Mouse (Mus musculus): ENCODE measurements around the gene 4921504E06Rik. TPM values are rescaled to one million over a fixed set of nuclear protein-coding genes. Genes with fewer than 3 reads are reported as not detected.

The 4921504E06Rik gene
- total and polyA plus RNA-seq, 3 experiments, result not detected

DNA sequence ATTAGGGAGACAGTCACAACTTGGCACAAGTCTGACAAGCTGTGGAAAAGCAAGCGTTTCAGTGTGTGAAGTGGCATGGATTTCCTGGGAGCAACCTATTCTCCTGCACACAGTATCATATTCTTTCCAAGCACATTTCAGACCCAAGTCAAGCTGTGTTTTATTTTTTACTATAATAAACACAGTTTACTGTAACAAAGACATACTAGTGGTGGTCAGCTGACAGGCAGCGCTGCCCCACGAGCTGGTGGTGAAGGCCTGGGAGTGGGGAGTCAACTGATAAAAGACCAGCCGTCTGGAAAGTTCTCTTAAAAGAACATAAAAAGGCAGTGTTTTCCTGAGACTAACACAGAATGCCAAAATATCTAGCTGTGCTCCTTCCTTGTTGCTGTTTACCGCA, 42.7 kb downstream of the 4921504E06Rik start (continued):
- no peak for TF ChIP-seq ZKSCAN1 (IDR thresholded peaks at IDR 0.05; ENCODE audit: low read depth, low read length)
- no peak for TF ChIP-seq SMC3 (IDR thresholded peaks at IDR 0.05; ENCODE audit: low read depth, low read length)
- no peak for TF ChIP-seq KAT2A (conservative IDR thresholded peaks at IDR 0.05; ENCODE audit: low read depth, low read length)

DNA sequence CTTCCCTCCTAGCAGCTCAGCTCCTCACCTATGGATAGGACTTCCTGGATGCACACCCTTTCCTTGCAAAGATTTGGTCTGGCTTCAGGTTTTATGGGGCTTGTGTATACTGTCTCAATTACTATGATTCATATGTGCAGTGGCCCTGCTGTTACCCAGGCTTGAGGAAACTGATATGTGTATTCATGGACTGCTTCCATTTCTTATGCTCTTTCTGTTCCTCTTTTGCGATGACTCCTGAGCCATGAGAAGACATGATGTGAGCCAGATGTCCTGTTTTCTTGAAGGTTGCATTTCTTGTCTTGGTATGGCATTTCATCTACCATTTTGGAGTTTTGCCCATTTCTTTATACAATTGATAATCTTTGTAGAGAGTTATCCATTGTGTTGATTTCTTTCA, 48.0 kb downstream of the 4921504E06Rik start:
- H3K9ac ChIP-seq (ENCODE audit: control insufficient read depth, low read depth, low read length, poor library complexity, severe bottlenecking), result no peak overlapping the region

DNA sequence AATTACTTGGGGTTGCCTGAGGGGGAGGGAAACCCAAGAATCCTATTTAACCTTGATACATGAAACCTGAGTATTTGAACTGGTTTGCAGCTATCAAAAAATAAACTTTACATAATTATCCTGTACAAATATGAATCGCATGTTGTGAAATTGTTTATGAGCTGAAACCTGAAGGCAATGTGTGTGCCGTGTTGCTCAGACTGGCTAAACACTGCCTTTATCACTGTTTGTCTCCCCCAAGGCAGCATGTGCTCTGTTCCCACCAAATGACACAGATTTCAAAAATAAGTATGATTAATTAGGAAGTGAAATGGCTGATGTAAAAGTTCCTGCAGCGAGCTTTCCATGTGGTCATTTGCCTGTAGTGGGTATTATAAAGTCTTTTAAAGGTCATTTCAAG, 63.5 kb downstream of the 4921504E06Rik start:
- Histone ChIP-seq H3K36me3 (ENCODE audit: control insufficient read depth in 1 of 2, insufficient read depth in 2 of 2, low read length in 2 of 2) (no peaks in the 10 kb centered on the region), H3K9me3 (replicated peaks; ENCODE audit: insufficient read depth, low read length) (no peaks in the 10 kb centered on the region), H3K9ac (ENCODE audit: control insufficient read depth, low read depth, low read length, poor library complexity, severe bottlenecking) (no peak overlapping the region), H3K27me3 (ENCODE audit: control insufficient read depth in 1 of 2, insufficient read depth in 2 of 2, low read length in 2 of 2) (peaks cover 0 to 2% of the 10 kb centered on the region in 2 experiments; a peak in 1 of 4 replicates), H3K27ac (ENCODE audit: control insufficient read depth, low read depth, low read length) (no peak overlapping the region), H3K4me3 (ENCODE audit: control insufficient read depth in 1 of 2, insufficient read depth in 1 of 2, low read depth in 2 of 2, low read length in 2 of 2) (no peak overlapping the region), H3K4me1 (ENCODE audit: control insufficient read depth in 1 of 2, insufficient read depth in 2 of 2, low read length in 2 of 2) (no peaks in the 10 kb centered on the region), H3K79me2 (ENCODE audit: control insufficient read depth, insufficient read depth, low read length, poor library complexity) (no peaks in the 10 kb centered on the region)
- TF ChIP-seq EP300 (IDR thresholded peaks at IDR 0.05; ENCODE audit: low read depth in 1 of 2, low read length in 2 of 2) (no peak), TAL1 (IDR thresholded peaks at IDR 0.05; ENCODE audit: low read length) (no peak), ETS1 (IDR thresholded peaks at IDR 0.05; ENCODE audit: low read depth, low read length) (no peak), ELF1 (IDR thresholded peaks at IDR 0.05; ENCODE audit: low read depth, low read length) (no peak), MAZ (IDR thresholded peaks at IDR 0.05; ENCODE audit: low read depth, low read length) (no peak), UBTF (IDR thresholded peaks at IDR 0.05; ENCODE audit: borderline replicate concordance, insufficient read depth, low read depth, low read length) (no peak), KAT2A (conservative IDR thresholded peaks at IDR 0.05; ENCODE audit: low read depth, low read length) (no peak), MYC (IDR thresholded peaks at IDR 0.05; ENCODE audit: low read depth, low read length) (no peak), MAX (IDR thresholded peaks at IDR 0.05; ENCODE audit: low read length) (no peak), MEF2A (IDR thresholded peaks at IDR 0.05; ENCODE audit: extremely low read depth, insufficient replicate concordance, low read depth, low read length, poor library complexity, severe bottlenecking) (no peak), POLR2AphosphoS5 (IDR thresholded peaks at IDR 0.05; ENCODE audit: borderline replicate concordance, low read depth, low read length) (no peak), ZKSCAN1 (IDR thresholded peaks at IDR 0.05; ENCODE audit: low read depth, low read length) (no peak)
- DNase-seq (ENCODE audit: low read depth, low spot score), result no peak

More for the DNA sequence above, 48.0 kb downstream of the 4921504E06Rik start:
- Histone ChIP-seq H3K79me2 (ENCODE audit: control insufficient read depth, insufficient read depth, low read length, poor library complexity) (no peaks in the 10 kb centered on the region), H3K4me1 (ENCODE audit: control insufficient read depth in 1 of 2, insufficient read depth in 2 of 2, low read length in 2 of 2) (no peaks in the 10 kb centered on the region), H3K36me3 (ENCODE audit: control insufficient read depth in 1 of 2, insufficient read depth in 2 of 2, low read length in 2 of 2) (no peaks in the 10 kb centered on the region), H3K27ac (ENCODE audit: control insufficient read depth, low read depth, low read length) (no peak overlapping the region), H3K4me3 (ENCODE audit: control insufficient read depth in 1 of 2, insufficient read depth in 1 of 2, low read depth in 2 of 2, low read length in 2 of 2) (no peak overlapping the region), H3K27me3 (ENCODE audit: control insufficient read depth in 1 of 2, insufficient read depth in 2 of 2, low read length in 2 of 2) (no peaks in the 10 kb centered on the region; a peak in 1 of 4 replicates), H3K9me3 (replicated peaks; ENCODE audit: insufficient read depth, low read length) (no peaks in the 10 kb centered on the region)
- TF ChIP-seq ZC3H11A (IDR thresholded peaks at IDR 0.05; ENCODE audit: low read depth, low read length) (no peak), POLR2AphosphoS2 (IDR thresholded peaks at IDR 0.05; ENCODE audit: low read length) (no peak), EP300 (IDR thresholded peaks at IDR 0.05; ENCODE audit: low read depth in 1 of 2, low read length in 2 of 2) (no peak), NELFE (IDR thresholded peaks at IDR 0.05; ENCODE audit: low read depth, low read length) (no peak)
- DNase-seq (ENCODE audit: low read depth, low spot score), result no peak

Measured in MEL (cell line).